Mouse (Mus musculus): Measurements from ENCODE around the gene Abcc4. TPM values are rescaled to one million over a fixed set of nuclear protein-coding genes. Genes with fewer than 3 reads are reported as not detected.
A peak's percentile ranks its signal among the peaks of the same experiment; 100 is the strongest.

Gene Abcc4
- polyA plus RNA-seq, 1 experiment from 2014 or later = 5.2 TPM

- no peak overlapping the region; the same call in 1 of the 2 replicates for H3K27ac ChIP-seq (ENCODE audit: low read length)
- no peak overlapping the region for H3K4me3 ChIP-seq (replicated peaks; ENCODE audit: low read length)
- ATAC-seq (ENCODE audit: insufficient read depth, low FRiP score) = no peak
- no peaks in the 10 kb centered on the region; the same call in 1 of the 2 replicates for H3K4me1 ChIP-seq (ENCODE audit: control insufficient read depth, insufficient read depth, low read length)
- H3K27me3 ChIP-seq (ENCODE audit: control insufficient read depth, insufficient read depth, low read length) = no peaks in the 10 kb centered on the region
- WGBS = 68% methylated on average over 9 of the region's 9 CpGs
- H3K9ac ChIP-seq (ENCODE audit: low read length) = no peak overlapping the region
- no peaks in the 10 kb centered on the region for H3K36me3 ChIP-seq (ENCODE audit: control insufficient read depth, insufficient read depth, low read length)
- H3K4me2 ChIP-seq (ENCODE audit: low read depth, low read length) = no peak overlapping the region
- no peaks in the 10 kb centered on the region for H3K9me3 ChIP-seq (replicated peaks; ENCODE audit: control insufficient read depth, low read length)
These were observed 92.3 kb downstream of the Abcc4 start for GRCm38 (mm10) chr14:118613734-118614133.

GRCm38 (mm10) chr14:118611714-118612113 lies 94.3 kb downstream of the Abcc4 start:
- Histone ChIP-seq H3K4me1 (ENCODE audit: control insufficient read depth, insufficient read depth, low read length) (no peaks in the 10 kb centered on the region; the same call in 1 of the 2 replicates), H3K4me3 (replicated peaks; ENCODE audit: low read length) (no peak overlapping the region), H3K9ac (ENCODE audit: low read length) (no peak overlapping the region), H3K36me3 (ENCODE audit: control insufficient read depth, insufficient read depth, low read length) (no peaks in the 10 kb centered on the region), H3K9me3 (replicated peaks; ENCODE audit: control insufficient read depth, low read length) (no peaks in the 10 kb centered on the region), H3K27ac (ENCODE audit: low read length) (no peak overlapping the region), H3K4me2 (ENCODE audit: low read depth, low read length) (peak overlapping the region; percentile 36), H3K27me3 (ENCODE audit: control insufficient read depth, insufficient read depth, low read length) (no peaks in the 10 kb centered on the region)
- peak; percentile 42; the same call in 1 of the 2 replicates for ATAC-seq (ENCODE audit: insufficient read depth, low FRiP score)
- WGBS = 60% methylated on average over 17 of the region's 17 CpGs

- no peak overlapping the region for H3K4me3 ChIP-seq (replicated peaks; ENCODE audit: low read length)
- no peaks in the 10 kb centered on the region for H3K27me3 ChIP-seq (ENCODE audit: control insufficient read depth, insufficient read depth, low read length)
- H3K9me3 ChIP-seq (replicated peaks; ENCODE audit: control insufficient read depth, low read length) = no peaks in the 10 kb centered on the region
- 96% methylated on average over 11 of the region's 11 CpGs for WGBS
- no peak overlapping the region for H3K27ac ChIP-seq (ENCODE audit: low read length)
- H3K4me1 ChIP-seq (ENCODE audit: control insufficient read depth, insufficient read depth, low read length) = no peaks in the 10 kb centered on the region; the same call in 1 of the 2 replicates
- ATAC-seq (ENCODE audit: insufficient read depth, low FRiP score) = no peak
- H3K36me3 ChIP-seq (ENCODE audit: control insufficient read depth, insufficient read depth, low read length) = no peaks in the 10 kb centered on the region
- H3K9ac ChIP-seq (ENCODE audit: low read length) = no peak overlapping the region
- H3K4me2 ChIP-seq (ENCODE audit: low read depth, low read length) = no peak overlapping the region
These were observed 95.2 kb downstream of the Abcc4 start for GRCm38 (mm10) chr14:118610786-118611185.

- no peak overlapping the region for H3K9ac ChIP-seq (ENCODE audit: low read length)
- H3K27ac ChIP-seq (ENCODE audit: low read length) = no peak overlapping the region
- H3K27me3 ChIP-seq (ENCODE audit: control insufficient read depth, insufficient read depth, low read length) = no peaks in the 10 kb centered on the region
- no peak for ATAC-seq (ENCODE audit: insufficient read depth, low FRiP score)
- H3K9me3 ChIP-seq (replicated peaks; ENCODE audit: control insufficient read depth, low read length) = no peaks in the 10 kb centered on the region
- no peak overlapping the region for H3K4me3 ChIP-seq (replicated peaks; ENCODE audit: low read length)
- no peak overlapping the region for H3K4me2 ChIP-seq (ENCODE audit: low read depth, low read length)
- H3K36me3 ChIP-seq (ENCODE audit: control insufficient read depth, insufficient read depth, low read length) = no peaks in the 10 kb centered on the region
- WGBS = 83% methylated on average over 16 of the region's 16 CpGs
- no peaks in the 10 kb centered on the region; the same call in 1 of the 2 replicates for H3K4me1 ChIP-seq (ENCODE audit: control insufficient read depth, insufficient read depth, low read length)
These were observed 97.1 kb downstream of the Abcc4 start for GRCm38 (mm10) chr14:118608816-118609465.

GRCm38 (mm10) chr14:118608317-118608716 lies 97.7 kb downstream of the Abcc4 start:
- WGBS = 87% methylated on average over 7 of the region's 7 CpGs

GRCm38 (mm10) chr14:118606476-118606875 lies 99.5 kb downstream of the Abcc4 start:
- H3K4me1 ChIP-seq (ENCODE audit: control insufficient read depth, insufficient read depth, low read length) = no peaks in the 10 kb centered on the region
- H3K4me2 ChIP-seq (ENCODE audit: low read depth, low read length) = no peak overlapping the region
- no peak overlapping the region for H3K4me3 ChIP-seq (replicated peaks; ENCODE audit: low read length)
- no peaks in the 10 kb centered on the region for H3K9me3 ChIP-seq (replicated peaks; ENCODE audit: control insufficient read depth, low read length)
- H3K9ac ChIP-seq (ENCODE audit: low read length) = no peak overlapping the region
- WGBS = 81% methylated on average over 9 of the region's 9 CpGs
- no peak for ATAC-seq (ENCODE audit: insufficient read depth, low FRiP score)
- H3K36me3 ChIP-seq (ENCODE audit: control insufficient read depth, insufficient read depth, low read length) = no peaks in the 10 kb centered on the region
- H3K27ac ChIP-seq (ENCODE audit: low read length) = no peak overlapping the region
- no peaks in the 10 kb centered on the region for H3K27me3 ChIP-seq (ENCODE audit: control insufficient read depth, insufficient read depth, low read length)

More at GRCm38 (mm10) chr14:118608317-118608716, 97.7 kb downstream of the Abcc4 start:
- no peak overlapping the region for H3K27ac ChIP-seq (ENCODE audit: low read length)
- no peak overlapping the region for H3K4me2 ChIP-seq (ENCODE audit: low read depth, low read length)
- H3K4me1 ChIP-seq (ENCODE audit: control insufficient read depth, insufficient read depth, low read length) = no peaks in the 10 kb centered on the region; the same call in 1 of the 2 replicates
- no peak overlapping the region for H3K9ac ChIP-seq (ENCODE audit: low read length)
- H3K4me3 ChIP-seq (replicated peaks; ENCODE audit: low read length) = no peak overlapping the region
- no peak for ATAC-seq (ENCODE audit: insufficient read depth, low FRiP score)
- H3K9me3 ChIP-seq (replicated peaks; ENCODE audit: control insufficient read depth, low read length) = no peaks in the 10 kb centered on the region
- H3K36me3 ChIP-seq (ENCODE audit: control insufficient read depth, insufficient read depth, low read length) = no peaks in the 10 kb centered on the region
- H3K27me3 ChIP-seq (ENCODE audit: control insufficient read depth, insufficient read depth, low read length) = no peaks in the 10 kb centered on the region

- Histone ChIP-seq H3K9me3 (replicated peaks; ENCODE audit: control insufficient read depth, low read length) (no peaks in the 10 kb centered on the region), H3K4me1 (ENCODE audit: control insufficient read depth, insufficient read depth, low read length) (no peaks in the 10 kb centered on the region), H3K4me3 (replicated peaks; ENCODE audit: low read length) (no peak overlapping the region), H3K9ac (ENCODE audit: low read length) (no peak overlapping the region), H3K36me3 (ENCODE audit: control insufficient read depth, insufficient read depth, low read length) (no peaks in the 10 kb centered on the region), H3K27ac (ENCODE audit: low read length) (no peak overlapping the region), H3K27me3 (ENCODE audit: control insufficient read depth, insufficient read depth, low read length) (no peaks in the 10 kb centered on the region), H3K4me2 (ENCODE audit: low read depth, low read length) (no peak overlapping the region)
- no peak for ATAC-seq (ENCODE audit: insufficient read depth, low FRiP score)
- WGBS = 86% methylated on average over 2 of the region's 2 CpGs
These were observed 101.1 kb downstream of the Abcc4 start for GRCm38 (mm10) chr14:118604903-118605302.

- no peak for ATAC-seq (ENCODE audit: insufficient read depth, low FRiP score)
These were observed 104.0 kb downstream of the Abcc4 start for GRCm38 (mm10) chr14:118602031-118602430.

GRCm38 (mm10) chr14:118600746-118601145 lies 105.3 kb downstream of the Abcc4 start:
- Histone ChIP-seq H3K27me3 (ENCODE audit: control insufficient read depth, insufficient read depth, low read length) (no peaks in the 10 kb centered on the region), H3K4me1 (ENCODE audit: control insufficient read depth, insufficient read depth, low read length) (no peaks in the 10 kb centered on the region), H3K9me3 (replicated peaks; ENCODE audit: control insufficient read depth, low read length) (no peaks in the 10 kb centered on the region), H3K27ac (ENCODE audit: low read length) (no peak overlapping the region), H3K9ac (ENCODE audit: low read length) (no peak overlapping the region), H3K36me3 (ENCODE audit: control insufficient read depth, insufficient read depth, low read length) (no peaks in the 10 kb centered on the region), H3K4me3 (replicated peaks; ENCODE audit: low read length) (no peak overlapping the region), H3K4me2 (ENCODE audit: low read depth, low read length) (no peak overlapping the region)
- 62% methylated on average over 6 of the region's 6 CpGs for WGBS
- no peak for ATAC-seq (ENCODE audit: insufficient read depth, low FRiP score)

More at GRCm38 (mm10) chr14:118602031-118602430, 104.0 kb downstream of the Abcc4 start:
- H3K27me3 ChIP-seq (ENCODE audit: control insufficient read depth, insufficient read depth, low read length) = no peaks in the 10 kb centered on the region
- H3K36me3 ChIP-seq (ENCODE audit: control insufficient read depth, insufficient read depth, low read length) = no peaks in the 10 kb centered on the region
- H3K27ac ChIP-seq (ENCODE audit: low read length) = no peak overlapping the region
- H3K4me2 ChIP-seq (ENCODE audit: low read depth, low read length) = no peak overlapping the region
- WGBS = 76% methylated on average over 8 of the region's 8 CpGs
- H3K9ac ChIP-seq (ENCODE audit: low read length) = no peak overlapping the region
- H3K4me1 ChIP-seq (ENCODE audit: control insufficient read depth, insufficient read depth, low read length) = no peaks in the 10 kb centered on the region
- H3K9me3 ChIP-seq (replicated peaks; ENCODE audit: control insufficient read depth, low read length) = no peaks in the 10 kb centered on the region
- no peak overlapping the region for H3K4me3 ChIP-seq (replicated peaks; ENCODE audit: low read length)
